Mouse (Mus musculus): ENCODE results near the gene Csrp3.
A peak's percentile ranks its signal among the peaks of the same experiment; 100 is the strongest.

The Csrp3 gene

GRCm38 (mm10) chr7:48847820-48848650 lies at the start of gene Csrp3:
Gene Csrp3, minus strand, starts transcription at chr7:48848033.
- no peak for DNase-seq

GRCm38 (mm10) chr7:48896051-48896450 lies 48.2 kb upstream of the Csrp3 start:
- DNase-seq = no peak

GRCm38 (mm10) chr7:48895475-48895874 lies 47.6 kb upstream of the Csrp3 start:
- no peak for DNase-seq

GRCm38 (mm10) chr7:48894763-48895162 lies 46.9 kb upstream of the Csrp3 start:
- DNase-seq = no peak

GRCm38 (mm10) chr7:48894152-48894551 lies 46.3 kb upstream of the Csrp3 start:
- DNase-seq = peak; percentile 60 to 84

- DNase-seq = no peak
These were observed 45.3 kb upstream of the Csrp3 start for GRCm38 (mm10) chr7:48893093-48893492.

- DNase-seq = no peak
These were observed 43.2 kb upstream of the Csrp3 start for GRCm38 (mm10) chr7:48891029-48891428.

- DNase-seq = no peak
These were observed 40.9 kb upstream of the Csrp3 start for GRCm38 (mm10) chr7:48888751-48889150.

GRCm38 (mm10) chr7:48887973-48888372 lies 40.1 kb upstream of the Csrp3 start:
- no peak for DNase-seq

GRCm38 (mm10) chr7:48884266-48884611 lies 36.4 kb upstream of the Csrp3 start:
- DNase-seq = no peak

- DNase-seq = no peak
These were observed 35.9 kb upstream of the Csrp3 start for GRCm38 (mm10) chr7:48883525-48884265.

- DNase-seq = no peak
These were observed 34.3 kb upstream of the Csrp3 start for GRCm38 (mm10) chr7:48881971-48882609.

GRCm38 (mm10) chr7:48881486-48881885 lies 33.7 kb upstream of the Csrp3 start, which contains the start of gene E2f8:
Gene E2f8, minus strand, starts transcription at chr7:48881596.
- peak; percentile 23 to 43 for DNase-seq

GRCm38 (mm10) chr7:48880591-48881481 lies 33.0 kb upstream of the Csrp3 start:
- DNase-seq = peak; percentile 86 to 90

- DNase-seq = no peak
These were observed 31.7 kb upstream of the Csrp3 start for GRCm38 (mm10) chr7:48879574-48879973.

GRCm38 (mm10) chr7:48877786-48878390 lies 30.1 kb upstream of the Csrp3 start:
- DNase-seq = no peak

- DNase-seq = peak; percentile 56 to 58
These were observed 28.7 kb upstream of the Csrp3 start for GRCm38 (mm10) chr7:48876526-48876925.

- no peak for DNase-seq
These were observed 27.3 kb upstream of the Csrp3 start for GRCm38 (mm10) chr7:48875096-48875495.

GRCm38 (mm10) chr7:48871292-48871691 lies 23.5 kb upstream of the Csrp3 start:
- no peak for DNase-seq

GRCm38 (mm10) chr7:48870579-48871180 lies 22.8 kb upstream of the Csrp3 start:
- DNase-seq = no peak

GRCm38 (mm10) chr7:48870144-48870543 lies 22.3 kb upstream of the Csrp3 start:
- DNase-seq = no peak

- DNase-seq = no peak
These were observed 19.7 kb upstream of the Csrp3 start for GRCm38 (mm10) chr7:48867576-48867975.
